Mouse (Mus musculus): Measurements from ENCODE around the gene Marc2.

Gene Marc2

GRCm38 (mm10) chr1:184786376-184787151, 59.7 kb downstream of the Marc2 start:
- H3K36me3 ChIP-seq (ENCODE audit: insufficient read depth, low read length): no peaks in the 10 kb centered on the region
- H3K27me3 ChIP-seq (ENCODE audit: insufficient read depth, low read length): peaks cover 7% of the 10 kb centered on the region; the same call in 1 of the 2 replicates
- no peaks in the 10 kb centered on the region for H3K9me3 ChIP-seq (ENCODE audit: low read length)
- H3K4me3 ChIP-seq (replicated peaks; ENCODE audit: low read length): no peak overlapping the region
- peaks cover 32% of the 10 kb centered on the region for H3K4me1 ChIP-seq (replicated peaks; ENCODE audit: low read depth, low read length)
- TF ChIP-seq CTCF (conservative IDR thresholded peaks at IDR 0.05; ENCODE audit: low read length) (peak; percentile 93), POU5F1 (IDR thresholded peaks at IDR 0.05; ENCODE audit: borderline replicate concordance, low read length) (no peak), NANOG (IDR thresholded peaks at IDR 0.05; ENCODE audit: borderline replicate concordance, low read length) (0 out of 2 replicates have a peak, but pooled peaks have one; percentile 8)

- Histone ChIP-seq H3K9me3 (ENCODE audit: low read length) (no peaks in the 10 kb centered on the region), H3K4me3 (replicated peaks; ENCODE audit: low read length) (no peak overlapping the region), H3K4me1 (replicated peaks; ENCODE audit: low read depth, low read length) (peaks cover 29% of the 10 kb centered on the region), H3K36me3 (ENCODE audit: insufficient read depth, low read length) (no peaks in the 10 kb centered on the region), H3K27me3 (ENCODE audit: insufficient read depth, low read length) (no peaks in the 10 kb centered on the region)
- TF ChIP-seq CTCF (conservative IDR thresholded peaks at IDR 0.05; ENCODE audit: low read length) (no peak), NANOG (IDR thresholded peaks at IDR 0.05; ENCODE audit: borderline replicate concordance, low read length) (no peak), POU5F1 (IDR thresholded peaks at IDR 0.05; ENCODE audit: borderline replicate concordance, low read length) (no peak)
These were observed 62.6 kb downstream of the Marc2 start for GRCm38 (mm10) chr1:184783641-184784040.

- no peaks in the 10 kb centered on the region for H3K36me3 ChIP-seq (ENCODE audit: insufficient read depth, low read length)
- TF ChIP-seq NANOG (IDR thresholded peaks at IDR 0.05; ENCODE audit: borderline replicate concordance, low read length) (no peak), POU5F1 (IDR thresholded peaks at IDR 0.05; ENCODE audit: borderline replicate concordance, low read length) (no peak), CTCF (conservative IDR thresholded peaks at IDR 0.05; ENCODE audit: low read length) (no peak)
- peaks cover 18% of the 10 kb centered on the region for H3K4me1 ChIP-seq (replicated peaks; ENCODE audit: low read depth, low read length)
- H3K4me3 ChIP-seq (replicated peaks; ENCODE audit: low read length): no peak overlapping the region
- no peaks in the 10 kb centered on the region for H3K27me3 ChIP-seq (ENCODE audit: insufficient read depth, low read length)
- H3K9me3 ChIP-seq (ENCODE audit: low read length): no peaks in the 10 kb centered on the region
These were observed 64.1 kb downstream of the Marc2 start for GRCm38 (mm10) chr1:184782161-184782513.

- H3K4me1 ChIP-seq (replicated peaks; ENCODE audit: low read depth, low read length): peaks cover 16% of the 10 kb centered on the region
These were observed 64.7 kb downstream of the Marc2 start for GRCm38 (mm10) chr1:184781286-184782160.

GRCm38 (mm10) chr1:184778157-184778556, 68.1 kb downstream of the Marc2 start:
- TF ChIP-seq CTCF (conservative IDR thresholded peaks at IDR 0.05; ENCODE audit: low read length) (no peak), POU5F1 (IDR thresholded peaks at IDR 0.05; ENCODE audit: borderline replicate concordance, low read length) (no peak), NANOG (IDR thresholded peaks at IDR 0.05; ENCODE audit: borderline replicate concordance, low read length) (no peak)
- Histone ChIP-seq H3K36me3 (ENCODE audit: insufficient read depth, low read length) (no peaks in the 10 kb centered on the region), H3K9me3 (ENCODE audit: low read length) (no peaks in the 10 kb centered on the region), H3K4me3 (replicated peaks; ENCODE audit: low read length) (no peak overlapping the region), H3K4me1 (replicated peaks; ENCODE audit: low read depth, low read length) (peaks cover 12% of the 10 kb centered on the region), H3K27me3 (ENCODE audit: insufficient read depth, low read length) (0 out of 2 replicates have a peak, but pooled peaks cover 3% of the 10 kb centered on the region)

More at GRCm38 (mm10) chr1:184781286-184782160, 64.7 kb downstream of the Marc2 start:
- Histone ChIP-seq H3K4me3 (replicated peaks; ENCODE audit: low read length) (no peak overlapping the region), H3K9me3 (ENCODE audit: low read length) (no peaks in the 10 kb centered on the region), H3K36me3 (ENCODE audit: insufficient read depth, low read length) (no peaks in the 10 kb centered on the region), H3K27me3 (ENCODE audit: insufficient read depth, low read length) (no peaks in the 10 kb centered on the region)
- TF ChIP-seq NANOG (IDR thresholded peaks at IDR 0.05; ENCODE audit: borderline replicate concordance, low read length) (no peak), CTCF (conservative IDR thresholded peaks at IDR 0.05; ENCODE audit: low read length) (no peak), POU5F1 (IDR thresholded peaks at IDR 0.05; ENCODE audit: borderline replicate concordance, low read length) (no peak)

- Histone ChIP-seq H3K4me3 (replicated peaks; ENCODE audit: low read length) (no peak overlapping the region), H3K36me3 (ENCODE audit: insufficient read depth, low read length) (no peaks in the 10 kb centered on the region), H3K27me3 (ENCODE audit: insufficient read depth, low read length) (0 out of 2 replicates have a peak, but pooled peaks cover 4% of the 10 kb centered on the region), H3K4me1 (replicated peaks; ENCODE audit: low read depth, low read length) (peaks cover 14% of the 10 kb centered on the region), H3K9me3 (ENCODE audit: low read length) (no peaks in the 10 kb centered on the region)
- TF ChIP-seq POU5F1 (IDR thresholded peaks at IDR 0.05; ENCODE audit: borderline replicate concordance, low read length): no peak
- TF ChIP-seq CTCF (conservative IDR thresholded peaks at IDR 0.05; ENCODE audit: low read length): peak; percentile 56
- no peak for TF ChIP-seq NANOG (IDR thresholded peaks at IDR 0.05; ENCODE audit: borderline replicate concordance, low read length)
These were observed 69.0 kb downstream of the Marc2 start for GRCm38 (mm10) chr1:184777061-184777795.

- no peak overlapping the region for H3K4me3 ChIP-seq (replicated peaks; ENCODE audit: low read length)
- H3K27me3 ChIP-seq (ENCODE audit: insufficient read depth, low read length): peaks cover 13% of the 10 kb centered on the region
- no peaks in the 10 kb centered on the region for H3K9me3 ChIP-seq (ENCODE audit: low read length)
- no peaks in the 10 kb centered on the region for H3K36me3 ChIP-seq (ENCODE audit: insufficient read depth, low read length)
- TF ChIP-seq NANOG (IDR thresholded peaks at IDR 0.05; ENCODE audit: borderline replicate concordance, low read length) (no peak), POU5F1 (IDR thresholded peaks at IDR 0.05; ENCODE audit: borderline replicate concordance, low read length) (no peak), CTCF (conservative IDR thresholded peaks at IDR 0.05; ENCODE audit: low read length) (no peak)
- peaks cover 24% of the 10 kb centered on the region for H3K4me1 ChIP-seq (replicated peaks; ENCODE audit: low read depth, low read length)
These were observed 71.0 kb downstream of the Marc2 start for GRCm38 (mm10) chr1:184775289-184775688.
